ENCODE assay signal across 28 mouse cellular contexts in the genomic region with DNA sequence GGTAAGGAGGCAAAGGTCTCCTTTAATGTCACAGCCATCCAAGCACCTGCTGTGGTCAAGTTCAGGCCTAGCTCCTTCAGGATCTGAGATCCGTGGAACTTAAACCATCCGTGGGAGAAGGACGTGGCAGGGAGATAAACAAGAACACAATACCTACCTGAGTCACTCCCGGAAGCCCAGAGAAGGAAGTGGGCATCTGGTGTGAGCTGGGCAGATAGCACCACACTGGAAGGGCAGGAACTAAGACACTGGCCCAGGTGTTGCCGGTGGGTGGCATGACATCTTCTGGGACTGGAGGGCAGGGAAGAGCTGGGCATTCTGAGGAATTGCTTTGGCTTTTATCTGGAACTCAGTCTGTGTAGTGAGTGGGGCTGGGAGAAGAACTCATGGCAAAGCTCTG. TPM values are rescaled to one million over a fixed set of nuclear protein-coding genes. Genes with fewer than 3 reads are reported as not detected.
A peak's percentile ranks its signal among the peaks of the same experiment; 100 is the strongest.
DNase-seq lines count a peak whose midpoint lies in the region; ATAC-seq and TF ChIP-seq lines count a peak whose summit lies in the region.
"Had no signal": no experiment of that assay in that cellular context is flagged by ENCODE, and none has a peak within 500 bp of the region (broad histone marks: within the 10 kb centered on the region; RNA-seq: fewer than 3 reads in every experiment).

No protein-coding gene starts in this region.

- H3K9ac ChIP-seq in intestine, postnatal 0 days (ENCODE audit: low read depth, low read length): no peak overlapping the region
- H3K9ac ChIP-seq in intestine, embryonic 15.5 days: no peak overlapping the region
- H3K9ac ChIP-seq: forebrain, embryonic 15.5 days; heart, embryonic 12.5 days; heart, embryonic 15.5 days; hindbrain, embryonic 14.5 days had no signal

- peaks cover 4% of the 10 kb centered on the region; the same call in 1 of the 2 replicates for H3K4me1 ChIP-seq in intestine, postnatal 0 days (replicated peaks; ENCODE audit: control insufficient read depth, insufficient read depth, low read length)
- H3K4me1 ChIP-seq in intestine, embryonic 15.5 days (replicated peaks): peaks cover 17% of the 10 kb centered on the region
- H3K4me1 ChIP-seq in E14TG2a.4 (replicated peaks; ENCODE audit: low read depth, low read length): peaks cover 90% of the 10 kb centered on the region
- peaks cover 39% of the 10 kb centered on the region for H3K4me1 ChIP-seq in small intestine, adult 2 months (ENCODE audit: control insufficient read depth, insufficient read depth, insufficient read length, low read length)

- DNase-seq in 416B (ENCODE audit: low read depth) (peak; percentile 47), MN1 (ENCODE audit: low spot score) (no peak)
- DNase-seq in retina, embryonic 14.5 days (ENCODE audit: low spot score): no peak
- DNase-seq in thymus, postnatal 25 days: no peak
- DNase-seq: adrenal gland, adult 2 months; adrenal gland, postnatal 14 days; cerebellum, adult 11-12 months; cerebellum, adult 8-10 months; cerebellum, postnatal 10 days; cerebellum, postnatal 36 days; gastrocnemius, postnatal 25 days; heart, adult 18-20 months; heart, postnatal 10 days; heart, postnatal 36 days had no signal

- peak; percentile 27; the same call in 1 of the 2 replicates for ATAC-seq in intestine, postnatal 0 days
- ATAC-seq in intestine, embryonic 15.5 days: no peak
- ATAC-seq: forebrain, embryonic 15.5 days; hindbrain, postnatal 0 days; inflammation-experienced regulatory T-cells, adult 6 months had no signal

- TF ChIP-seq POLR2A in small intestine, adult 2 months (IDR thresholded peaks at IDR 0.05; ENCODE audit: low read depth, low read length): no peak

- no peaks in the 10 kb centered on the region for H3K27me3 ChIP-seq in intestine, postnatal 0 days (replicated peaks; ENCODE audit: control insufficient read depth, insufficient read depth, low read length)
- H3K27me3 ChIP-seq in intestine, embryonic 15.5 days (replicated peaks): no peaks in the 10 kb centered on the region
- H3K27me3 ChIP-seq in E14TG2a.4 (ENCODE audit: insufficient read depth, low read length): no peaks in the 10 kb centered on the region
- H3K27me3 ChIP-seq in small intestine, adult 2 months (ENCODE audit: control insufficient read depth, insufficient read depth, low read length): no peaks in the 10 kb centered on the region
- H3K27me3 ChIP-seq: forebrain, embryonic 15.5 days; heart, embryonic 12.5 days; heart, embryonic 15.5 days had no signal

- peak overlapping the region; percentile 64 for H3K27ac ChIP-seq in intestine, postnatal 0 days (ENCODE audit: low read depth, low read length)
- no peak overlapping the region for H3K27ac ChIP-seq in intestine, embryonic 15.5 days
- H3K27ac ChIP-seq in small intestine, adult 2 months (ENCODE audit: insufficient read depth, low read depth, low read length): peak overlapping the region; percentile 95
- H3K27ac ChIP-seq: forebrain, embryonic 15.5 days; heart, embryonic 15.5 days; hindbrain, embryonic 14.5 days; hindbrain, postnatal 0 days had no signal

- TF ChIP-seq CTCF in intestine, postnatal 0 days (IDR thresholded peaks at IDR 0.05; ENCODE audit: low read depth): no peak
- no peak for TF ChIP-seq CTCF in E14TG2a.4 (conservative IDR thresholded peaks at IDR 0.05; ENCODE audit: low read length)
- TF ChIP-seq CTCF in small intestine, adult 2 months (IDR thresholded peaks at IDR 0.05; ENCODE audit: extremely low read depth, insufficient read length, insufficient replicate concordance, low read depth, low read length): no peak

- no peak overlapping the region for H3K4me2 ChIP-seq in intestine, postnatal 0 days (replicated peaks; ENCODE audit: low read depth)
- no peak overlapping the region for H3K4me2 ChIP-seq in intestine, embryonic 15.5 days (replicated peaks)
- H3K4me2 ChIP-seq: forebrain, embryonic 15.5 days; heart, embryonic 12.5 days; heart, embryonic 15.5 days; hindbrain, embryonic 14.5 days had no signal

- 44% methylated on average over 5 of the region's 5 CpGs for WGBS in intestine, postnatal 0 days
- 77% methylated on average over 5 of the region's 5 CpGs for WGBS in intestine, embryonic 15.5 days
- WGBS in small intestine, adult 2 months: 15% methylated on average over 5 of the region's 5 CpGs

- no peaks in the 10 kb centered on the region for H3K36me3 ChIP-seq in intestine, postnatal 0 days (ENCODE audit: control insufficient read depth, insufficient read depth)
- H3K36me3 ChIP-seq in intestine, embryonic 15.5 days: no peaks in the 10 kb centered on the region
- H3K36me3 ChIP-seq in E14TG2a.4 (ENCODE audit: insufficient read depth, low read length): peaks cover 9% of the 10 kb centered on the region; the same call in 1 of the 2 replicates
- H3K36me3 ChIP-seq in small intestine, adult 2 months (ENCODE audit: control insufficient read depth, insufficient read depth, low read length): no peaks in the 10 kb centered on the region
- H3K36me3 ChIP-seq: forebrain, embryonic 15.5 days; G1E; heart, embryonic 12.5 days; heart, embryonic 15.5 days had no signal

- H3K9me3 ChIP-seq in intestine, postnatal 0 days (ENCODE audit: control insufficient read depth): no peaks in the 10 kb centered on the region
- H3K9me3 ChIP-seq in intestine, embryonic 15.5 days: no peaks in the 10 kb centered on the region
- no peaks in the 10 kb centered on the region for H3K9me3 ChIP-seq in E14TG2a.4 (ENCODE audit: low read length)
- H3K9me3 ChIP-seq: forebrain, embryonic 15.5 days; G1E; heart, embryonic 12.5 days; heart, embryonic 15.5 days had no signal

- H3K4me3 ChIP-seq in intestine, postnatal 0 days (ENCODE audit: low read depth, low read length): no peak overlapping the region
- no peak overlapping the region for H3K4me3 ChIP-seq in intestine, embryonic 15.5 days (replicated peaks)
- H3K4me3 ChIP-seq in E14TG2a.4 (replicated peaks; ENCODE audit: low read length): 0 out of 2 replicates have a peak overlapping the region, but pooled peaks have one; percentile 17
- no peak overlapping the region for H3K4me3 ChIP-seq in small intestine, adult 2 months (ENCODE audit: low read depth, low read length)
- H3K4me3 ChIP-seq: forebrain, embryonic 15.5 days; heart, embryonic 12.5 days; heart, embryonic 15.5 days had no signal

RNA-seq across cellular contexts. Expression of gene Kcnk5, which starts 41.6 kb away (rescaled TPM):
- 10.0 and 10.9 TPM in 2 replicates for polyA plus RNA-seq in intestine, postnatal 0 days (2015; fragmentation: Nextera tagmentation; extraction: Ambion mirVana)
- 9.5 TPM in 2 replicates for polyA plus RNA-seq in intestine, embryonic 15.5 days (2015; fragmentation: Nextera tagmentation; extraction: Ambion mirVana)
- polyA plus RNA-seq in small intestine, adult 2 months (2012; rRNA removed): 13.9 and 48.0 TPM in 2 replicates

RNA-seq across cellular contexts. Expression of gene Kcnk16, which starts 45.7 kb away (rescaled TPM):
- polyA plus RNA-seq in intestine, postnatal 0 days (2015; fragmentation: Nextera tagmentation; extraction: Ambion mirVana): 0.68 and 1.1 TPM in 2 replicates
- polyA plus RNA-seq in intestine, embryonic 15.5 days (2015; fragmentation: Nextera tagmentation; extraction: Ambion mirVana): 6.0 and 11.0 TPM in 2 replicates
- polyA plus RNA-seq in small intestine, adult 2 months (2012; rRNA removed): 0.71 and 1.8 TPM in 2 replicates
- polyA plus RNA-seq: adrenal gland, adult 2 months; brain, embryonic 14.5 days; forebrain, embryonic 11.5 days; forebrain, embryonic 15.5 days; G1E; gonadal fat pad, adult 2 months; heart, embryonic 12.5 days; hindbrain, embryonic 14.5 days; hindbrain, postnatal 0 days; inflammation-experienced regulatory T-cells, adult 6 months had no signal
